Mouse (Mus musculus) stomach, embryonic 16.5 days (tissue): ENCODE data around the gene S100pbp. TPM values are rescaled to one million over a fixed set of nuclear protein-coding genes. Genes with fewer than 3 reads are reported as not detected.

ENCODE experiments used
- ATAC-seq: fragments of 200-750 bp; cut with Nextera tagmentation; 2 replicates; pipeline ENCODE4 v1.8.0; 2017; ENCODE audit warnings: moderate number of reproducible peaks, moderate TSS enrichment; ENCODE audit not compliant: insufficient read depth, low FRiP score
- H3K27ac ChIP-seq: fragments of 300-500 bp; sonication (generic); 2 replicates; pipeline ENCODE4 v1.5.1; 2014; ENCODE audit warnings: low read length
- H3K27me3 ChIP-seq: fragments of 300-500 bp; sonication (generic); 2 replicates; pipeline ENCODE4 v1.6.1; 2014; ENCODE audit warnings: low read length, control low read depth, mixed read lengths; ENCODE audit not compliant: control insufficient read depth, insufficient read depth
- H3K36me3 ChIP-seq: fragments of 300-500 bp; sonication (generic); 2 replicates; pipeline ENCODE4 v1.6.1; 2014; ENCODE audit warnings: low read length; ENCODE audit not compliant: control insufficient read depth, insufficient read depth
- H3K4me1 ChIP-seq: fragments of 300-500 bp; sonication (generic); 2 replicates; pipeline ENCODE4 v1.6.1; 2014; ENCODE audit warnings: low read length, control low read depth, mixed read lengths; ENCODE audit not compliant: control insufficient read depth, insufficient read depth
- H3K4me2 ChIP-seq: fragments of 300-500 bp; sonication (generic); 2 replicates; pipeline ENCODE4 v1.6.1; 2014; ENCODE audit warnings: low read depth, low read length, mixed read lengths
- H3K4me3 ChIP-seq: fragments of 300-500 bp; sonication (generic); replicated peaks from 2 replicates; pipeline ENCODE4 v1.5.1; 2014; ENCODE audit warnings: mild to moderate bottlenecking, low read length
- H3K9ac ChIP-seq: fragments of 300-500 bp; sonication (generic); 2 replicates; pipeline ENCODE4 v1.6.1; 2014; ENCODE audit warnings: low read length
- H3K9me3 ChIP-seq: fragments of 300-500 bp; sonication (generic); replicated peaks from 2 replicates; pipeline ENCODE4 v1.6.1; 2016; ENCODE audit warnings: low read length, control low read depth; ENCODE audit not compliant: control insufficient read depth
- WGBS: fragments of 180-500 bp; shearing (Covaris S2); extraction: QIAGEN DNeasy Blood & Tissue Kit; methylation state at CpG from one replicate; pipeline ENCODE4 v1.1.7; 2014; 5-methylcytosine and 5-hydroxymethylcytosine counted together
- polyA plus RNA-seq: library from polyadenylated mRNA; unstranded; fragments of >200 nt; fragmentation: Nextera tagmentation; extraction: Ambion mirVana; gene quantifications from 2 replicates; pipeline ENCODE4 v1.2.1, GENCODE M21; 2015

Gene S100pbp
- polyA plus RNA-seq, 1 experiment from 2014 or later: 13.1 TPM

GRCm38 (mm10) chr4:129145943-129146342, 43.6 kb downstream of the S100pbp start:
- H3K27me3 ChIP-seq: no peaks in the 10 kb centered on the region
- H3K4me3 ChIP-seq: no peak overlapping the region
- H3K9me3 ChIP-seq: no peaks in the 10 kb centered on the region
- no peak overlapping the region for H3K9ac ChIP-seq
- no peak overlapping the region for H3K4me2 ChIP-seq
- H3K4me1 ChIP-seq: peaks cover 22% of the 10 kb centered on the region
- 50% methylated on average over 4 of the region's 4 CpGs for WGBS
- no peak overlapping the region for H3K27ac ChIP-seq
- no peak for ATAC-seq
- H3K36me3 ChIP-seq: 0 out of 2 replicates have a peak, but pooled peaks cover 6% of the 10 kb centered on the region

- Histone ChIP-seq H3K9ac (no peak overlapping the region), H3K36me3 (0 out of 2 replicates have a peak, but pooled peaks cover 6% of the 10 kb centered on the region), H3K4me1 (peaks cover 22% of the 10 kb centered on the region), H3K9me3 (no peaks in the 10 kb centered on the region), H3K27ac (peak overlapping the region; percentile 72), H3K4me3 (no peak overlapping the region), H3K27me3 (no peaks in the 10 kb centered on the region), H3K4me2 (no peak overlapping the region)
- WGBS: 55% methylated on average over 4 of the region's 4 CpGs
- no peak for ATAC-seq
Observed at GRCm38 (mm10) chr4:129145411-129145810, 44.1 kb downstream of the S100pbp start.

- Histone ChIP-seq H3K4me3 (no peak overlapping the region), H3K9me3 (no peaks in the 10 kb centered on the region), H3K27me3 (no peaks in the 10 kb centered on the region), H3K4me1 (peaks cover 22% of the 10 kb centered on the region), H3K36me3 (0 out of 2 replicates have a peak, but pooled peaks cover 2% of the 10 kb centered on the region), H3K27ac (peak overlapping the region; percentile 76), H3K9ac (no peak overlapping the region), H3K4me2 (no peak overlapping the region)
- WGBS: 47% methylated on average over 16 of the region's 16 CpGs
- ATAC-seq: peak; percentile 79; the same call in 1 of the 2 replicates
Observed at GRCm38 (mm10) chr4:129144401-129145367, 44.8 kb downstream of the S100pbp start.

- H3K36me3 ChIP-seq: no peaks in the 10 kb centered on the region
- no peak overlapping the region for H3K4me3 ChIP-seq
- H3K27me3 ChIP-seq: no peaks in the 10 kb centered on the region
- WGBS: 81% methylated on average over 5 of the region's 5 CpGs
- peaks cover 22% of the 10 kb centered on the region for H3K4me1 ChIP-seq
- ATAC-seq: no peak
- peak overlapping the region; percentile 76; the same call in 1 of the 2 replicates for H3K27ac ChIP-seq
- H3K9ac ChIP-seq: no peak overlapping the region
- no peaks in the 10 kb centered on the region for H3K9me3 ChIP-seq
- no peak overlapping the region for H3K4me2 ChIP-seq
Observed at GRCm38 (mm10) chr4:129143509-129143908, 46.0 kb downstream of the S100pbp start.

GRCm38 (mm10) chr4:129142439-129143045, 47.0 kb downstream of the S100pbp start:
- 87% methylated on average over 11 of the region's 11 CpGs for WGBS
- ATAC-seq: no peak

GRCm38 (mm10) chr4:129141560-129142438, 47.7 kb downstream of the S100pbp start:
- Histone ChIP-seq H3K4me2 (no peak overlapping the region), H3K27me3 (no peaks in the 10 kb centered on the region; the same call in 1 of the 2 replicates), H3K9ac (no peak overlapping the region), H3K27ac (no peak overlapping the region), H3K36me3 (no peaks in the 10 kb centered on the region), H3K9me3 (no peaks in the 10 kb centered on the region), H3K4me1 (peaks cover 25% of the 10 kb centered on the region), H3K4me3 (no peak overlapping the region)
- 0 out of 2 replicates have a peak, but pooled peaks have one; percentile 32 for ATAC-seq
- 66% methylated on average over 17 of the region's 17 CpGs for WGBS

More at GRCm38 (mm10) chr4:129142439-129143045, 47.0 kb downstream of the S100pbp start:
- Histone ChIP-seq H3K9ac (no peak overlapping the region), H3K4me1 (peaks cover 22% of the 10 kb centered on the region), H3K9me3 (no peaks in the 10 kb centered on the region), H3K4me3 (no peak overlapping the region), H3K27me3 (no peaks in the 10 kb centered on the region; the same call in 1 of the 2 replicates), H3K27ac (no peak overlapping the region), H3K36me3 (no peaks in the 10 kb centered on the region), H3K4me2 (no peak overlapping the region)

- Histone ChIP-seq H3K27ac (no peak overlapping the region), H3K9ac (no peak overlapping the region), H3K36me3 (no peaks in the 10 kb centered on the region), H3K4me3 (no peak overlapping the region), H3K27me3 (peaks cover 1% of the 10 kb centered on the region), H3K4me1 (peaks cover 25% of the 10 kb centered on the region), H3K4me2 (no peak overlapping the region), H3K9me3 (no peaks in the 10 kb centered on the region)
- no peak for ATAC-seq
- 78% methylated on average over 4 of the region's 4 CpGs for WGBS
Observed at GRCm38 (mm10) chr4:129140808-129141207, 48.7 kb downstream of the S100pbp start.

- H3K27me3 ChIP-seq: peaks cover 5% of the 10 kb centered on the region
- WGBS: 82% methylated on average over 5 of the region's 5 CpGs
- no peak overlapping the region for H3K9ac ChIP-seq
- no peak overlapping the region for H3K27ac ChIP-seq
- no peak overlapping the region for H3K4me2 ChIP-seq
- H3K4me1 ChIP-seq: peaks cover 24% of the 10 kb centered on the region
- no peak overlapping the region for H3K4me3 ChIP-seq
- H3K9me3 ChIP-seq: no peaks in the 10 kb centered on the region
- ATAC-seq: no peak
- no peaks in the 10 kb centered on the region for H3K36me3 ChIP-seq
Observed at GRCm38 (mm10) chr4:129139642-129140041, 49.9 kb downstream of the S100pbp start.
